Mouse (Mus musculus): ENCODE results near the gene Bcl2a1d. TPM values are rescaled to one million over a fixed set of nuclear protein-coding genes. Genes with fewer than 3 reads are reported as not detected.

Gene Bcl2a1d
- polyA plus RNA-seq, 1 experiment from 2014 or later = not detected

Other genes starting within 250 kb of the Bcl2a1d start
- gene Syncrip, start 249.3 kb downstream of the Bcl2a1d start, polyA plus RNA-seq (2016; fragmentation: Nextera tagmentation; extraction: Ambion mirVana) = 125 and 132 TPM in 2 replicates
- gene Zfp949, start 183.9 kb downstream of the Bcl2a1d start, polyA plus RNA-seq (2016; fragmentation: Nextera tagmentation; extraction: Ambion mirVana) = 5.2 and 9.1 TPM in 2 replicates
- gene Trim43a, start 151.0 kb downstream of the Bcl2a1d start, polyA plus RNA-seq (2016; fragmentation: Nextera tagmentation; extraction: Ambion mirVana) = 0.13 and 0.15 TPM in 2 replicates
- gene Mthfsl, start 11.6 kb downstream of the Bcl2a1d start, polyA plus RNA-seq (2016; fragmentation: Nextera tagmentation; extraction: Ambion mirVana) = 26.5 and 33.8 TPM in 2 replicates
- gene Trim43c, start 107.2 kb upstream of the Bcl2a1d start, polyA plus RNA-seq (2016; fragmentation: Nextera tagmentation; extraction: Ambion mirVana) = 0.21 TPM in 1 of 2 replicates, not detected in the other
- gene Bcl2a1a, start 225.0 kb upstream of the Bcl2a1d start, polyA plus RNA-seq (2016; fragmentation: Nextera tagmentation; extraction: Ambion mirVana) = not detected in 2 replicates

Data from limb, embryonic 10.5 days (tissue).